Mouse (Mus musculus): ENCODE measurements around the gene Tmub1. TPM values are rescaled to one million over a fixed set of nuclear protein-coding genes. Genes with fewer than 3 reads are reported as not detected.
"Not testable (repeated sequence)": the region's sequence is repeated elsewhere in the genome, so short reads cannot be mapped to it uniquely, and the experiment has no call there.

Tmub1 gene
- polyA plus RNA-seq, 1 experiment, result 61.2 TPM

- no peak for DNase-seq (ENCODE audit: low read depth in 1 of 2, low spot score in 2 of 2)
- Histone ChIP-seq H3K27me3 (ENCODE audit: control insufficient read depth, insufficient read depth, low read length) (no peaks in the 10 kb centered on the region), H3K36me3 (ENCODE audit: control insufficient read depth, insufficient read depth, low read length) (peaks cover 3% of the 10 kb centered on the region; the same call in 1 of the 2 replicates), H3K27ac (ENCODE audit: insufficient read depth, low read length) (no peak overlapping the region), H3K4me3 (ENCODE audit: extremely low read depth, insufficient read depth, insufficient read length) (no peak overlapping the region), H3K4me1 (ENCODE audit: control insufficient read depth, insufficient read depth, insufficient read length) (no peaks in the 10 kb centered on the region)
- TF ChIP-seq CTCF (IDR thresholded peaks at IDR 0.05; ENCODE audit: extremely low read depth, insufficient read depth, insufficient read length, insufficient replicate concordance) (no peak), POLR2A (IDR thresholded peaks at IDR 0.05; ENCODE audit: low read depth, low read length) (no peak)
- 91% methylated on average over 3 of the region's 3 CpGs for WGBS
Measured at GRCm38 (mm10) chr5:24405389-24405876, 42.2 kb downstream of the Tmub1 start.

- Histone ChIP-seq H3K27ac (ENCODE audit: insufficient read depth, low read length) (no peak overlapping the region), H3K4me1 (ENCODE audit: control insufficient read depth, insufficient read depth, insufficient read length) (no peaks in the 10 kb centered on the region), H3K4me3 (ENCODE audit: extremely low read depth, insufficient read depth, insufficient read length) (no peak overlapping the region), H3K27me3 (ENCODE audit: control insufficient read depth, insufficient read depth, low read length) (no peaks in the 10 kb centered on the region), H3K36me3 (ENCODE audit: control insufficient read depth, insufficient read depth, low read length) (peaks cover 3% of the 10 kb centered on the region; the same call in 1 of the 2 replicates)
- DNase-seq (ENCODE audit: low read depth in 1 of 2, low spot score in 2 of 2), result no peak
- TF ChIP-seq CTCF (IDR thresholded peaks at IDR 0.05; ENCODE audit: extremely low read depth, insufficient read depth, insufficient read length, insufficient replicate concordance), result no peak
- no peak for TF ChIP-seq POLR2A (IDR thresholded peaks at IDR 0.05; ENCODE audit: low read depth, low read length)
- whole genome bisulfite sequencing, result 76% methylated on average over 6 of the region's 6 CpGs
Measured at GRCm38 (mm10) chr5:24404594-24405360, 42.9 kb downstream of the Tmub1 start.

- WGBS, result 94% methylated on average over 9 of the region's 9 CpGs
- Histone ChIP-seq H3K4me1 (ENCODE audit: control insufficient read depth, insufficient read depth, insufficient read length) (no peaks in the 10 kb centered on the region), H3K4me3 (ENCODE audit: extremely low read depth, insufficient read depth, insufficient read length) (no peak overlapping the region), H3K27me3 (ENCODE audit: control insufficient read depth, insufficient read depth, low read length) (no peaks in the 10 kb centered on the region), H3K27ac (ENCODE audit: insufficient read depth, low read length) (no peak overlapping the region), H3K36me3 (ENCODE audit: control insufficient read depth, insufficient read depth, low read length) (peaks cover 3% of the 10 kb centered on the region; the same call in 1 of the 2 replicates)
- DNase-seq (ENCODE audit: low read depth in 1 of 2, low spot score in 2 of 2), result no peak
- TF ChIP-seq CTCF (IDR thresholded peaks at IDR 0.05; ENCODE audit: extremely low read depth, insufficient read depth, insufficient read length, insufficient replicate concordance), result no peak
- TF ChIP-seq POLR2A (IDR thresholded peaks at IDR 0.05; ENCODE audit: low read depth, low read length), result no peak
Measured at GRCm38 (mm10) chr5:24401969-24402368, 45.7 kb downstream of the Tmub1 start.

- Histone ChIP-seq H3K27me3 (ENCODE audit: control insufficient read depth, insufficient read depth, low read length) (no peaks in the 10 kb centered on the region), H3K36me3 (ENCODE audit: control insufficient read depth, insufficient read depth, low read length) (0 out of 2 replicates have a peak, but pooled peaks cover 1% of the 10 kb centered on the region), H3K4me1 (ENCODE audit: control insufficient read depth, insufficient read depth, insufficient read length) (no peaks in the 10 kb centered on the region), H3K27ac (ENCODE audit: insufficient read depth, low read length) (no peak overlapping the region), H3K4me3 (ENCODE audit: extremely low read depth, insufficient read depth, insufficient read length) (no peak overlapping the region)
- 94% methylated on average over 5 of the region's 5 CpGs for WGBS
- no peak for DNase-seq (ENCODE audit: low read depth in 1 of 2, low spot score in 2 of 2)
- TF ChIP-seq POLR2A (IDR thresholded peaks at IDR 0.05; ENCODE audit: low read depth, low read length) (no peak), CTCF (IDR thresholded peaks at IDR 0.05; ENCODE audit: extremely low read depth, insufficient read depth, insufficient read length, insufficient replicate concordance) (no peak)
Measured at GRCm38 (mm10) chr5:24400911-24401605, 46.6 kb downstream of the Tmub1 start.

GRCm38 (mm10) chr5:24400362-24400761 is 47.3 kb downstream of the Tmub1 start:
- Histone ChIP-seq H3K27me3 (ENCODE audit: control insufficient read depth, insufficient read depth, low read length) (no peaks in the 10 kb centered on the region), H3K4me1 (ENCODE audit: control insufficient read depth, insufficient read depth, insufficient read length) (no peaks in the 10 kb centered on the region), H3K36me3 (ENCODE audit: control insufficient read depth, insufficient read depth, low read length) (0 out of 2 replicates have a peak, but pooled peaks cover 1% of the 10 kb centered on the region), H3K4me3 (ENCODE audit: extremely low read depth, insufficient read depth, insufficient read length) (no peak overlapping the region), H3K27ac (ENCODE audit: insufficient read depth, low read length) (no peak overlapping the region)
- TF ChIP-seq CTCF (IDR thresholded peaks at IDR 0.05; ENCODE audit: extremely low read depth, insufficient read depth, insufficient read length, insufficient replicate concordance) (no peak), POLR2A (IDR thresholded peaks at IDR 0.05; ENCODE audit: low read depth, low read length) (no peak)
- 95% methylated on average over 11 of the region's 11 CpGs for WGBS
- DNase-seq (ENCODE audit: low read depth in 1 of 2, low spot score in 2 of 2), result no peak

GRCm38 (mm10) chr5:24399686-24400085 is 48.0 kb downstream of the Tmub1 start:
- DNase-seq (ENCODE audit: low read depth in 1 of 2, low spot score in 2 of 2), result no peak
- Histone ChIP-seq H3K27me3 (ENCODE audit: control insufficient read depth, insufficient read depth, low read length) (no peaks in the 10 kb centered on the region), H3K36me3 (ENCODE audit: control insufficient read depth, insufficient read depth, low read length) (0 out of 2 replicates have a peak, but pooled peaks cover 1% of the 10 kb centered on the region), H3K4me3 (ENCODE audit: extremely low read depth, insufficient read depth, insufficient read length) (no peak overlapping the region), H3K27ac (ENCODE audit: insufficient read depth, low read length) (no peak overlapping the region), H3K4me1 (ENCODE audit: control insufficient read depth, insufficient read depth, insufficient read length) (no peaks in the 10 kb centered on the region)
- no peak for TF ChIP-seq POLR2A (IDR thresholded peaks at IDR 0.05; ENCODE audit: low read depth, low read length)
- no peak for TF ChIP-seq CTCF (IDR thresholded peaks at IDR 0.05; ENCODE audit: extremely low read depth, insufficient read depth, insufficient read length, insufficient replicate concordance)
- 92% methylated on average over 10 of the region's 10 CpGs for WGBS

- H3K27ac ChIP-seq (ENCODE audit: insufficient read depth, low read length); H3K4me3 ChIP-seq (ENCODE audit: extremely low read depth, insufficient read depth, insufficient read length); H3K27me3 ChIP-seq (ENCODE audit: control insufficient read depth, insufficient read depth, low read length); H3K36me3 ChIP-seq (ENCODE audit: control insufficient read depth, insufficient read depth, low read length); DNase-seq (ENCODE audit: low read depth in 1 of 2, low spot score in 2 of 2); H3K4me1 ChIP-seq (ENCODE audit: control insufficient read depth, insufficient read depth, insufficient read length): not testable (repeated sequence)
- WGBS, result 88% methylated on average over 6 of the region's 6 CpGs
Measured at GRCm38 (mm10) chr5:24396254-24396653, 51.4 kb downstream of the Tmub1 start.

Other genes starting within 250 kb of the Tmub1 start
- gene Kcnh2, start 96.2 kb downstream of the Tmub1 start, polyA plus RNA-seq (2012; rRNA removed), result 5.5 and 8.4 TPM in 2 replicates
- gene Nos3, start 83.0 kb downstream of the Tmub1 start, polyA plus RNA-seq (2012; rRNA removed), result 8.4 and 8.5 TPM in 2 replicates
- gene Atg9b, start 55.7 kb downstream of the Tmub1 start, polyA plus RNA-seq (2012; rRNA removed), result 0.71 and 1.2 TPM in 2 replicates
- 31.3 and 35.7 TPM in 2 replicates for gene Abcb8, start 54.2 kb downstream of the Tmub1 start, polyA plus RNA-seq (2012; rRNA removed)
- gene Asic3, start 34.5 kb downstream of the Tmub1 start, polyA plus RNA-seq (2012; rRNA removed), result 0.14 and 0.26 TPM in 2 replicates
- gene Cdk5, start 24.3 kb downstream of the Tmub1 start, polyA plus RNA-seq (2012; rRNA removed), result 33.7 and 43.1 TPM in 2 replicates
- 47.5 and 50.5 TPM in 2 replicates for gene Slc4a2, start 24.0 kb downstream of the Tmub1 start, polyA plus RNA-seq (2012; rRNA removed)
- 170 and 212 TPM in 2 replicates for gene Fastk, start 2.6 kb downstream of the Tmub1 start, polyA plus RNA-seq (2012; rRNA removed)
- 44.7 and 50.0 TPM in 2 replicates for gene Agap3, start 4.3 kb upstream of the Tmub1 start, polyA plus RNA-seq (2012; rRNA removed)
- gene Gbx1, start 79.3 kb upstream of the Tmub1 start, polyA plus RNA-seq (2012; rRNA removed), result not detected in 2 replicates
- gene Asb10, start 93.1 kb upstream of the Tmub1 start, polyA plus RNA-seq (2012; rRNA removed), result 0.07 and 0.08 TPM in 2 replicates
- gene 4931409K22Rik, start 109.0 kb upstream of the Tmub1 start, polyA plus RNA-seq (2012; rRNA removed), result not detected in 2 replicates
- gene Abcf2, start 129.6 kb upstream of the Tmub1 start, polyA plus RNA-seq (2012; rRNA removed), result 30.6 and 43.3 TPM in 2 replicates
- gene Chpf2, start 138.9 kb upstream of the Tmub1 start, polyA plus RNA-seq (2012; rRNA removed), result 30.0 and 38.9 TPM in 2 replicates
- 2.5 and 3.4 TPM in 2 replicates for gene Smarcd3, start 176.6 kb upstream of the Tmub1 start, polyA plus RNA-seq (2012; rRNA removed)
- gene Nub1, start 237.7 kb upstream of the Tmub1 start, polyA plus RNA-seq (2012; rRNA removed), result 33.8 and 48.8 TPM in 2 replicates